Mouse (Mus musculus): Measurements from ENCODE around the gene Fgd2. TPM values are rescaled to one million over a fixed set of nuclear protein-coding genes. Genes with fewer than 3 reads are reported as not detected.

Gene Fgd2
- polyA plus RNA-seq, 1 experiment from 2014 or later = 4.2 TPM

GRCm38 (mm10) chr17:29319476-29319875 lies 41.2 kb upstream of the Fgd2 start:
- no peak overlapping the region for H3K27ac ChIP-seq (replicated peaks; ENCODE audit: low read depth, low read length)
- WGBS = 91% methylated on average over 7 of the region's 7 CpGs
- H3K4me2 ChIP-seq (ENCODE audit: low read depth, severe bottlenecking) = no peak overlapping the region
- H3K36me3 ChIP-seq (ENCODE audit: control insufficient read depth, insufficient read depth, low read length) = no peaks in the 10 kb centered on the region
- H3K4me3 ChIP-seq (ENCODE audit: low read depth, low read length) = no peak overlapping the region
- peaks cover 8% of the 10 kb centered on the region for H3K4me1 ChIP-seq (ENCODE audit: control insufficient read depth, insufficient read depth, low read length)
- ATAC-seq (ENCODE audit: insufficient number of reproducible peaks, low FRiP score, low TSS enrichment, low read depth) (no peak), DNase-seq (ENCODE audit: low spot score) (no peak)
- no peaks in the 10 kb centered on the region for H3K9me3 ChIP-seq (ENCODE audit: control insufficient read depth, low read length)
- peaks cover 26% of the 10 kb centered on the region for H3K27me3 ChIP-seq (ENCODE audit: control insufficient read depth, insufficient read depth, low read length)
- no peak overlapping the region for H3K9ac ChIP-seq (ENCODE audit: low read length)

GRCm38 (mm10) chr17:29319881-29320639 lies 40.7 kb upstream of the Fgd2 start:
- H3K36me3 ChIP-seq (ENCODE audit: control insufficient read depth, insufficient read depth, low read length) = no peaks in the 10 kb centered on the region
- no peak overlapping the region for H3K27ac ChIP-seq (replicated peaks; ENCODE audit: low read depth, low read length)
- H3K9ac ChIP-seq (ENCODE audit: low read length) = no peak overlapping the region
- no peak overlapping the region for H3K4me3 ChIP-seq (ENCODE audit: low read depth, low read length)
- peaks cover 8% of the 10 kb centered on the region for H3K4me1 ChIP-seq (ENCODE audit: control insufficient read depth, insufficient read depth, low read length)
- no peak for ATAC-seq (ENCODE audit: insufficient number of reproducible peaks, low FRiP score, low TSS enrichment, low read depth)
- H3K9me3 ChIP-seq (ENCODE audit: control insufficient read depth, low read length) = no peaks in the 10 kb centered on the region
- 61% methylated on average over 8 of the region's 8 CpGs for WGBS
- H3K4me2 ChIP-seq (ENCODE audit: low read depth, severe bottlenecking) = no peak overlapping the region
- DNase-seq (ENCODE audit: low spot score) = no peak
- H3K27me3 ChIP-seq (ENCODE audit: control insufficient read depth, insufficient read depth, low read length) = peaks cover 26% of the 10 kb centered on the region

GRCm38 (mm10) chr17:29321765-29322602 lies 38.7 kb upstream of the Fgd2 start:
- peak overlapping the region; percentile 5; the same call in 1 of the 2 replicates for H3K4me3 ChIP-seq (ENCODE audit: low read depth, low read length)
- WGBS = 9% methylated on average over 41 of the region's 41 CpGs
- no peak overlapping the region; the same call in 1 of the 2 replicates for H3K9ac ChIP-seq (ENCODE audit: low read length)
- peaks cover 8% of the 10 kb centered on the region for H3K4me1 ChIP-seq (ENCODE audit: control insufficient read depth, insufficient read depth, low read length)
- ATAC-seq (ENCODE audit: insufficient number of reproducible peaks, low FRiP score, low TSS enrichment, low read depth) = no peak; the same call in 1 of the 2 replicates
- peak; percentile 52 for DNase-seq (ENCODE audit: low spot score)
- peak overlapping the region; percentile 29; the same call in 1 of the 2 replicates for H3K4me2 ChIP-seq (ENCODE audit: low read depth, severe bottlenecking)
- H3K9me3 ChIP-seq (ENCODE audit: control insufficient read depth, low read length) = no peaks in the 10 kb centered on the region
- H3K36me3 ChIP-seq (ENCODE audit: control insufficient read depth, insufficient read depth, low read length) = no peaks in the 10 kb centered on the region
- peaks cover 29% of the 10 kb centered on the region for H3K27me3 ChIP-seq (ENCODE audit: control insufficient read depth, insufficient read depth, low read length)
- H3K27ac ChIP-seq (replicated peaks; ENCODE audit: low read depth, low read length) = no peak overlapping the region

- H3K36me3 ChIP-seq (ENCODE audit: control insufficient read depth, insufficient read depth, low read length) = no peaks in the 10 kb centered on the region
- peak overlapping the region; percentile 29; the same call in 1 of the 2 replicates for H3K4me2 ChIP-seq (ENCODE audit: low read depth, severe bottlenecking)
- no peak overlapping the region for H3K9ac ChIP-seq (ENCODE audit: low read length)
- peaks cover 8% of the 10 kb centered on the region for H3K4me1 ChIP-seq (ENCODE audit: control insufficient read depth, insufficient read depth, low read length)
- ATAC-seq (ENCODE audit: insufficient number of reproducible peaks, low FRiP score, low TSS enrichment, low read depth) (peak; percentile 56; the same call in 1 of the 2 replicates), DNase-seq (ENCODE audit: low spot score) (peak; percentile 68)
- H3K9me3 ChIP-seq (ENCODE audit: control insufficient read depth, low read length) = no peaks in the 10 kb centered on the region
- H3K4me3 ChIP-seq (ENCODE audit: low read depth, low read length) = peak overlapping the region; percentile 5; the same call in 1 of the 2 replicates
- 5% methylated on average over 18 of the region's 18 CpGs for whole genome bisulfite sequencing
- H3K27ac ChIP-seq (replicated peaks; ENCODE audit: low read depth, low read length) = no peak overlapping the region
- peaks cover 33% of the 10 kb centered on the region for H3K27me3 ChIP-seq (ENCODE audit: control insufficient read depth, insufficient read depth, low read length)
Observed at GRCm38 (mm10) chr17:29322603-29322962, 38.1 kb upstream of the Fgd2 start.

- Histone ChIP-seq H3K4me1 (ENCODE audit: control insufficient read depth, insufficient read depth, low read length) (peaks cover 8% of the 10 kb centered on the region), H3K9me3 (ENCODE audit: control insufficient read depth, low read length) (no peaks in the 10 kb centered on the region), H3K27ac (replicated peaks; ENCODE audit: low read depth, low read length) (no peak overlapping the region), H3K4me3 (ENCODE audit: low read depth, low read length) (no peak overlapping the region), H3K36me3 (ENCODE audit: control insufficient read depth, insufficient read depth, low read length) (no peaks in the 10 kb centered on the region), H3K9ac (ENCODE audit: low read length) (no peak overlapping the region), H3K27me3 (ENCODE audit: control insufficient read depth, insufficient read depth, low read length) (peaks cover 34% of the 10 kb centered on the region), H3K4me2 (ENCODE audit: low read depth, severe bottlenecking) (no peak overlapping the region)
- 92% methylated on average over 3 of the region's 3 CpGs for WGBS
- ATAC-seq (ENCODE audit: insufficient number of reproducible peaks, low FRiP score, low TSS enrichment, low read depth) (no peak), DNase-seq (ENCODE audit: low spot score) (no peak)
Observed at GRCm38 (mm10) chr17:29323625-29324024, 37.1 kb upstream of the Fgd2 start.

- no peak overlapping the region for H3K4me3 ChIP-seq (ENCODE audit: low read depth, low read length)
- H3K27me3 ChIP-seq (ENCODE audit: control insufficient read depth, insufficient read depth, low read length) = peaks cover 31% of the 10 kb centered on the region
- H3K27ac ChIP-seq (replicated peaks; ENCODE audit: low read depth, low read length) = no peak overlapping the region
- ATAC-seq (ENCODE audit: insufficient number of reproducible peaks, low FRiP score, low TSS enrichment, low read depth) (no peak), DNase-seq (ENCODE audit: low spot score) (no peak)
- 0 out of 2 replicates have a peak, but pooled peaks cover 2% of the 10 kb centered on the region for H3K36me3 ChIP-seq (ENCODE audit: control insufficient read depth, insufficient read depth, low read length)
- no peaks in the 10 kb centered on the region for H3K9me3 ChIP-seq (ENCODE audit: control insufficient read depth, low read length)
- no peak overlapping the region for H3K9ac ChIP-seq (ENCODE audit: low read length)
- no peak overlapping the region; the same call in 1 of the 2 replicates for H3K4me2 ChIP-seq (ENCODE audit: low read depth, severe bottlenecking)
- 47% methylated on average over 13 of the region's 13 CpGs for WGBS
- H3K4me1 ChIP-seq (ENCODE audit: control insufficient read depth, insufficient read depth, low read length) = peaks cover 8% of the 10 kb centered on the region
Observed at GRCm38 (mm10) chr17:29325831-29326230, 34.9 kb upstream of the Fgd2 start.

GRCm38 (mm10) chr17:29326531-29327529 lies 33.9 kb upstream of the Fgd2 start:
- 0 out of 2 replicates have a peak, but pooled peaks have one; percentile 52 for ATAC-seq (ENCODE audit: insufficient number of reproducible peaks, low FRiP score, low TSS enrichment, low read depth)
- H3K9ac ChIP-seq (ENCODE audit: low read length) = peak overlapping the region; percentile 46
- WGBS = 13% methylated on average over 52 of the region's 52 CpGs
- H3K4me3 ChIP-seq (ENCODE audit: low read depth, low read length) = peak overlapping the region; percentile 22
- peak; percentile 71 for DNase-seq (ENCODE audit: low spot score)
- peaks cover 22% of the 10 kb centered on the region for H3K27me3 ChIP-seq (ENCODE audit: control insufficient read depth, insufficient read depth, low read length)
- no peak overlapping the region for H3K27ac ChIP-seq (replicated peaks; ENCODE audit: low read depth, low read length)
- H3K4me1 ChIP-seq (ENCODE audit: control insufficient read depth, insufficient read depth, low read length) = peaks cover 8% of the 10 kb centered on the region
- no peaks in the 10 kb centered on the region for H3K9me3 ChIP-seq (ENCODE audit: control insufficient read depth, low read length)
- H3K4me2 ChIP-seq (ENCODE audit: low read depth, severe bottlenecking) = peak overlapping the region; percentile 48
- H3K36me3 ChIP-seq (ENCODE audit: control insufficient read depth, insufficient read depth, low read length) = 0 out of 2 replicates have a peak, but pooled peaks cover 2% of the 10 kb centered on the region
